Mouse (Mus musculus) cortical plate, adult 2 months (tissue): ENCODE data around the gene Baz1b. TPM values are rescaled to one million over a fixed set of nuclear protein-coding genes. Genes with fewer than 3 reads are reported as not detected.

Experiments used
- H3K27ac ChIP-seq: fragments of 200-500 bp; 2 replicates; pipeline ENCODE4 v1.5.1; 2012; ENCODE audit warnings: low read length, control low read depth, inconsistent platforms; ENCODE audit not compliant: insufficient read depth
- H3K4me1 ChIP-seq: fragments of 200-500 bp; 2 replicates; pipeline ENCODE4 v1.6.1; 2011; ENCODE audit warnings: low read length; ENCODE audit not compliant: control insufficient read depth, insufficient read depth
- H3K4me3 ChIP-seq: fragments of 200-500 bp; 2 replicates; pipeline ENCODE4 v1.5.1; 2011; ENCODE audit warnings: mild to moderate bottlenecking, low read length, control low read depth; ENCODE audit not compliant: insufficient read depth
- CTCF ChIP-seq: fragments of 200-500 bp; IDR thresholded peaks from 2 replicates; pipeline ENCODE4 v1.5.1; 2011; ENCODE audit warnings: mild to moderate bottlenecking, control low read depth, low read length; ENCODE audit not compliant: insufficient read depth; ENCODE audit errors: extremely low read depth
- POLR2A ChIP-seq: fragments of 200-500 bp; IDR thresholded peaks from 2 replicates; pipeline ENCODE4 v1.6.1; 2011; ENCODE audit warnings: mild to moderate bottlenecking, low read length, control low read depth; ENCODE audit not compliant: insufficient read depth; ENCODE audit errors: extremely low read depth
- polyA plus RNA-seq: library from polyadenylated mRNA; depleted of rRNA; stranded (reverse); fragments of >200 nt; gene quantifications from 2 replicates; pipeline ENCODE4 v1.2.3, GENCODE M21; 2012

Baz1b gene
- polyA plus RNA-seq, 1 experiment: 58.4 TPM

DNA sequence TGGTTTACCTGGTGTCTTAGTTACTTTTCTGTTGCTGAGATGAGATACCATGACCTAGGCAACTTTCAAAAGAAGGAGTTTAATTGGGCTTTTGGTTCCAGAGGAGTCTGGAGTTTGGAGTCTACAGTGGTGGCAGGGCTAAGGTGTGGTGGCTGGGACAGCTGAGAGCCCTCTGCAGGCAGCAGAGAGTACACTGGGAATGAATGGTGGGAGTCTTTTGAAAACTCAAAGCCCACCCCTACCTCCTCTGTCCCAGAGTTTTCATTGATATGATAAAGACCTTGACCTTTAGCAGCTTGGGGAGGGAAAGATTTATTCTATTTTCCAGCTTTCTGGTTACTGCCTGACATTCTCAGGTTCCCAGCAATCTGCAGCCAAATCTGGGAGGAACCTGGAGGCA, 12.0 kb upstream of the Baz1b start:
- Histone ChIP-seq H3K27ac (no peak overlapping the region), H3K4me3 (no peak overlapping the region), H3K4me1 (peaks cover 5% of the 10 kb centered on the region)
- TF ChIP-seq CTCF (no peak), POLR2A (no peak)

- Histone ChIP-seq H3K27ac (peak overlapping the region; percentile 51), H3K4me3 (no peak overlapping the region), H3K4me1 (peaks cover 5% of the 10 kb centered on the region)
- TF ChIP-seq CTCF (no peak), POLR2A (no peak)
Measured at GRCm38 (mm10) chr5:135178523-135178922, 8.5 kb upstream of the Baz1b start.

DNA sequence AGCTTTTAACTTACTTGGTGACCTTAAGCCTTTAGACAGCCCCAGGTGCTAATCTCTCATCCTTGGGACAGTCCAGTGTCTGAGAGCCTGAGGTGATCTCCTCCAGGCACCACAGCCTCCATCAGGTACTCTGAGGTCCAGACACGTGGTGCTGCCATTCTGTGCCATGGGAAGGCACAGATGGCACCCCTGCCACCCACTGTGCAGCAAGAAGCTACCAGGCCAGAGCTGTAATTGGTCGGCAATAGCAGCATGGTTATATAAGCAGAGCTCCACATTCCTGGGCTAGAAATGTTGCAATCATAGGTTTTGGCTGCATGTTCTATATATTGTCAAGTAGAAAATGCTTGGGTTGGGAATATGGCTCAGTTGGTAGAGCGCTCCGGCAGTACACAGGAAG, 8.1 kb upstream of the Baz1b start:
- peaks cover 5% of the 10 kb centered on the region for H3K4me1 ChIP-seq
- no peak overlapping the region for H3K4me3 ChIP-seq
- H3K27ac ChIP-seq: peak overlapping the region; percentile 51
- TF ChIP-seq POLR2A (no peak), CTCF (no peak)

DNA sequence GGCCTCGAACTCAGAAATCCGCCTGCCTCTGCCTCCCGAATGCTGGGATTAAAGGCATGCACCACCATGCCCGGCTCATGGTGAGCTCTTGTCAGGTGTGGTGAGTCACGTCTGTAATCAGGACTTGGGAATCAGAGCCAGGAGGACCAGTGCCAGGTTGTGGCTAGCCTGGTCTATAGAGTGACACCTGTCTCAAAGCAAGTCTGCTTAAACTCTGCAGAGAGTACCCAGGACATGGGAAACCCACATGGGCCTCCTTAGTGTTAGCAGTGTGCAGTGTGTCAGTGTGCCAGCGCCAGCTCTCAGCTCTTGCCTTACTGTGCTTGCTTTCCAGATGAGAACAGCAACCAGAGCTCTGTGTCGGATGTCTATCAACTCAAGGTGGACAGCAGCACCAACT, 7.4 kb upstream of the Baz1b start:
- H3K4me1 ChIP-seq: peaks cover 5% of the 10 kb centered on the region
- TF ChIP-seq POLR2A: no peak
- no peak for TF ChIP-seq CTCF
- no peak overlapping the region for H3K4me3 ChIP-seq
- H3K27ac ChIP-seq: 0 out of 2 replicates have a peak overlapping the region, but pooled peaks have one; percentile 28

DNA sequence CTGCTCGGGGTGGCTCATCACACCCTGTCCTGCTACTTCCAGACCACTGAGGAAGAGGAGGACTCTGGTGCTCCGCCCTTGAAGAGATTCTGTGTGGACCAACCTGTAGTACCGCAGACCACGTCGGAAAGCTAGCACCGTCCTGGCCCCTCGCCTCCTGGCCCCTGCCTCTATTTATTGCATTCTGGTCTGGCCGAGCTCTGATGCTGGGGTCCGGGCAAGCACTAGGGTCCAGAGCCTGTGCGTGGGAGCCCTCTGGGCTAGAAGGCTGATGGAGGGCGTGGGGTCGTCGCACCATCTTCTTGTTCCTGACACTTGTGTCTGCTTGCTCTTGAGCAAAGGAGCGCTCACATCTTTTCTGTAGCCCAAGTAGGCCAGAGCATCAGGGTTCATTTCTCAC, 6.3 kb upstream of the Baz1b start:
- H3K4me3 ChIP-seq: no peak overlapping the region
- TF ChIP-seq CTCF (no peak), POLR2A (no peak)
- H3K27ac ChIP-seq: no peak overlapping the region
- H3K4me1 ChIP-seq: peaks cover 5% of the 10 kb centered on the region

DNA sequence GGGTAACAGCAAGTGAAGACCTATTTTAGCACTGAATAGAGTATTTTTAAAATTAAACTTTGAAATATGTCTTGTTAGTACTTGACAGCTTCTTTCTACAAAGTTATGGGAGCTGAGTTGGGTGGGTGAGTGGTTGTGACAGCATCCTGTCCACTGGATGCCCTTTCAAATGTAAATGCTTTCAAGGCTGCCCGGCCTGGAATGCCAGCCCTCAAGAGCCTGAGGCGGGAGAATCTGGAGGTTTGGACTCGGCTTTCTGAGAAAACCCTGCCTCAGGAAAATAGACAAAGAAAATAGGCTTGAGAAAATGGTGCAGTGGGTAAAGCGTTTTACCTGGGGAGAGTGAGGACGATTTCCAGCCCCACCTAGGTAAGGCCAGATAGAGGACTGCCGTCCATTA, 5.3 kb upstream of the Baz1b start:
- Histone ChIP-seq H3K4me3 (no peak overlapping the region), H3K4me1 (peaks cover 2% of the 10 kb centered on the region; the same call in 1 of the 2 replicates), H3K27ac (no peak overlapping the region)
- TF ChIP-seq CTCF: no peak

GRCm38 (mm10) chr5:135183131-135183861, 3.8 kb upstream of the Baz1b start:
- H3K27ac ChIP-seq: peak overlapping the region; percentile 91
- no peak overlapping the region for H3K4me3 ChIP-seq
- TF ChIP-seq POLR2A (no peak), CTCF (no peak)
- H3K4me1 ChIP-seq: peaks cover 2% of the 10 kb centered on the region; the same call in 1 of the 2 replicates

DNA sequence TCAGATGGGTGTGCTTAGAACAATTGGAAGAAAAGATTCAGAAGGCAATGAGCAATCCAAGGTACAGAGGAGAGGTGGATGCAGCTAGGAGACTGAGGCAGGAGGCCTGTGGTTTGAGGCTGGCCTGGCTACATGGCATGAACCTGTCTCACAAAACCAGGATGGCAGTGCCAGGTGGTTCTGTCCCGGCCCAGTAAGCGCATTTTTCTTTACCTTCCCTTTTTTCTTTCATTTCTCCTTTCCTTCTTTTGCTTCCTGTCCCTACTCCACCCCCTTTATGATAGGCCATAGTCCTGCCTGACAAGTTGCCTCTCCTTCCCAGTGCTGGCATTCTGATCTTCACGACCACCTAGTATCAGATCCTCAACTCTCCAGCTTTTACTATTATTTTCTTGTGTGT, 2.0 kb upstream of the Baz1b start:
- TF ChIP-seq POLR2A: no peak
- no peak for TF ChIP-seq CTCF
- H3K4me3 ChIP-seq: no peak overlapping the region
- H3K4me1 ChIP-seq: peaks cover 8% of the 10 kb centered on the region; the same call in 1 of the 2 replicates
- H3K27ac ChIP-seq: no peak overlapping the region

DNA sequence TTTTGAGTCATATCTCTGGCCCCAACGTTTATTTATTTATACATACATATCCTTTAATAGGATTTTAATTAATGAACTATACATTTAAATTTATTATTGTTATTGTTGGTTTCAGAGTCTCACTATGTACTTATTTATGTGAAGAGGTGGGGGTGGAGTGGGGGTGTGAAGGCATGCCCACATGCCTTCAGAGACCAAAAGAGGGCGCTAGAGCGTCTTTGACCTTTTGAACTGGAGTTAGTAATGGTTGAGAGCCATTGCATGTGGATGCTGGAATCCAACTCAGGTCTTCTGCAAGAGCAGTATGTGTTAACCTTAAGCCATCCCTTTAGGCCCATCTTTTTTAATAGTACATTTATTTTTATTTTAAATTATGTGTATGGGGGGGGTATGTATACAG, 1.5 kb upstream of the Baz1b start:
- Histone ChIP-seq H3K4me1 (peaks cover 8% of the 10 kb centered on the region; the same call in 1 of the 2 replicates), H3K27ac (no peak overlapping the region), H3K4me3 (no peak overlapping the region)
- TF ChIP-seq POLR2A (no peak), CTCF (0 out of 2 replicates have a peak, but pooled peaks have one; percentile 2)

GRCm38 (mm10) chr5:135186231-135186620, 838 bp upstream of the Baz1b start:
- Histone ChIP-seq H3K27ac (peak overlapping the region; percentile 74; the same call in 1 of the 2 replicates), H3K4me3 (peak overlapping the region; percentile 37), H3K4me1 (peaks cover 8% of the 10 kb centered on the region; the same call in 1 of the 2 replicates)
- no peak for TF ChIP-seq CTCF
- no peak for TF ChIP-seq POLR2A
